Mouse (Mus musculus): ENCODE data around the gene Mrgpra1. TPM values are rescaled to one million over a fixed set of nuclear protein-coding genes. Genes with fewer than 3 reads are reported as not detected.
"Not testable (repeated sequence)": the region's sequence is repeated elsewhere in the genome, so short reads cannot be mapped to it uniquely, and the experiment has no call there.

Mrgpra1 gene
- not detected in 2 replicates for polyA plus RNA-seq (2012; rRNA removed)

GRCm38 (mm10) chr7:47354140-47354539 lies at the start of gene Mrgpra1:
Gene Mrgpra1 (minus strand): TSS chr7:47354240.
- Histone ChIP-seq H3K4me1 (ENCODE audit: control insufficient read depth, insufficient read depth, insufficient read length) (no peaks in the 10 kb centered on the region), H3K27me3 (ENCODE audit: control insufficient read depth, insufficient read depth, low read length) (no peaks in the 10 kb centered on the region), H3K36me3 (ENCODE audit: control insufficient read depth, insufficient read depth, low read length) (no peaks in the 10 kb centered on the region), H3K4me3 (ENCODE audit: extremely low read depth, insufficient read depth, insufficient read length) (no peak within 1 kb of the TSS), H3K27ac (ENCODE audit: insufficient read depth, low read length) (no peak within 1 kb of the TSS)
- TF ChIP-seq POLR2A (IDR thresholded peaks at IDR 0.05; ENCODE audit: low read depth, low read length) (no peak), CTCF (IDR thresholded peaks at IDR 0.05; ENCODE audit: extremely low read depth, insufficient read depth, insufficient read length, insufficient replicate concordance) (no peak)
- no peak for DNase-seq (ENCODE audit: low read depth in 1 of 2, low spot score in 2 of 2)
- whole genome bisulfite sequencing: 33% methylated on average over 1 of the region's 1 CpGs

GRCm38 (mm10) chr7:47401125-47401524 lies 47.1 kb upstream of the Mrgpra1 start:
- TF ChIP-seq POLR2A (IDR thresholded peaks at IDR 0.05; ENCODE audit: low read depth, low read length) (no peak), CTCF (IDR thresholded peaks at IDR 0.05; ENCODE audit: extremely low read depth, insufficient read depth, insufficient read length, insufficient replicate concordance) (no peak)
- no peaks in the 10 kb centered on the region for H3K36me3 ChIP-seq (ENCODE audit: control insufficient read depth, insufficient read depth, low read length)
- DNase-seq (ENCODE audit: low read depth in 1 of 2, low spot score in 2 of 2): no peak
- no peaks in the 10 kb centered on the region for H3K4me1 ChIP-seq (ENCODE audit: control insufficient read depth, insufficient read depth, insufficient read length)
- H3K4me3 ChIP-seq (ENCODE audit: extremely low read depth, insufficient read depth, insufficient read length): no peak overlapping the region
- H3K27ac ChIP-seq (ENCODE audit: insufficient read depth, low read length): no peak overlapping the region
- H3K27me3 ChIP-seq (ENCODE audit: control insufficient read depth, insufficient read depth, low read length): no peaks in the 10 kb centered on the region

GRCm38 (mm10) chr7:47348421-47348820 lies 5.6 kb downstream of the Mrgpra1 start:
- whole genome bisulfite sequencing: 58% methylated on average over 3 of the region's 3 CpGs

DNA sequence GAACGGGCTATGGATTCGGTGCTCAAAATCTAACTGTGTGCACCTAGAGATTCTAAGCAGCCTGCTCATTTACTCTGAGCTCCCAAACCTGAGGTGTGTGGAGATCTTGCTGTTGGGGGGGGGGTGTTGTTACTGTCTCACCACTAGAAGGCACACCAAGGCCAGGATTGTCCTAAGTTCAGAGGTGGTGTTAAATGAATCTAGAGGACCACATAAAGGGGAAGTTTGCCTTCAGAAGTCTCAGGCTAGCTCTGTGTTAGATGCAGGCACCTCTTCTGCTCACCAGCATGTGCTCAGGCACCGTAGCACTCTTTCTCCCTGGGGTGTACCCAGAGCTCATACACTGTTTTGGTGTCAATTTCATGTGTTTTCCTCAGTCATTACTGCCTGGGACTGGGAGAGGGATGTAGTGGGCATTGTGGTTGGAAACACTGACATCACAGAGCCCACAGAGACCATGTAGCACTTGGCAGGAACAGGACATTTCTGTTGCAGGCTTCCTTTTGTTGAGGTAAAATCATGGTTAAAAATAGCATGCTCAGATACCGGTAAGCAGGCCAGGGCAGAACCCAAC lies 8.0 kb downstream of the Mrgpra1 start:
- Histone ChIP-seq H3K36me3 (ENCODE audit: control insufficient read depth, insufficient read depth, low read length) (no peaks in the 10 kb centered on the region), H3K27me3 (ENCODE audit: control insufficient read depth, insufficient read depth, low read length) (no peaks in the 10 kb centered on the region), H3K27ac (ENCODE audit: insufficient read depth, low read length) (no peak overlapping the region), H3K4me1 (ENCODE audit: control insufficient read depth, insufficient read depth, insufficient read length) (no peaks in the 10 kb centered on the region), H3K4me3 (ENCODE audit: extremely low read depth, insufficient read depth, insufficient read length) (no peak overlapping the region)
- WGBS: 59% methylated on average over 4 of the region's 4 CpGs
- no peak for DNase-seq (ENCODE audit: low read depth in 1 of 2, low spot score in 2 of 2)
- TF ChIP-seq CTCF (IDR thresholded peaks at IDR 0.05; ENCODE audit: extremely low read depth, insufficient read depth, insufficient read length, insufficient replicate concordance) (no peak), POLR2A (IDR thresholded peaks at IDR 0.05; ENCODE audit: low read depth, low read length) (no peak)

More at GRCm38 (mm10) chr7:47348421-47348820, 5.6 kb downstream of the Mrgpra1 start:
- Histone ChIP-seq H3K27ac (ENCODE audit: insufficient read depth, low read length) (no peak overlapping the region), H3K4me1 (ENCODE audit: control insufficient read depth, insufficient read depth, insufficient read length) (no peaks in the 10 kb centered on the region), H3K4me3 (ENCODE audit: extremely low read depth, insufficient read depth, insufficient read length) (no peak overlapping the region), H3K36me3 (ENCODE audit: control insufficient read depth, insufficient read depth, low read length) (no peaks in the 10 kb centered on the region), H3K27me3 (ENCODE audit: control insufficient read depth, insufficient read depth, low read length) (no peaks in the 10 kb centered on the region)
- DNase-seq (ENCODE audit: low read depth in 1 of 2, low spot score in 2 of 2): no peak
- no peak for TF ChIP-seq CTCF (IDR thresholded peaks at IDR 0.05; ENCODE audit: extremely low read depth, insufficient read depth, insufficient read length, insufficient replicate concordance)
- TF ChIP-seq POLR2A (IDR thresholded peaks at IDR 0.05; ENCODE audit: low read depth, low read length): no peak

- H3K4me1 ChIP-seq (ENCODE audit: control insufficient read depth, insufficient read depth, insufficient read length); DNase-seq (ENCODE audit: low read depth in 1 of 2, low spot score in 2 of 2); H3K27ac ChIP-seq (ENCODE audit: insufficient read depth, low read length); H3K4me3 ChIP-seq (ENCODE audit: extremely low read depth, insufficient read depth, insufficient read length); H3K27me3 ChIP-seq (ENCODE audit: control insufficient read depth, insufficient read depth, low read length); H3K36me3 ChIP-seq (ENCODE audit: control insufficient read depth, insufficient read depth, low read length): not testable (repeated sequence)
- WGBS: 59% methylated on average over 3 of the region's 3 CpGs
Observed at GRCm38 (mm10) chr7:47341887-47342286, 12.2 kb downstream of the Mrgpra1 start.

GRCm38 (mm10) chr7:47341389-47341788 lies 12.7 kb downstream of the Mrgpra1 start:
- not testable (repeated sequence) for H3K36me3 ChIP-seq (ENCODE audit: control insufficient read depth, insufficient read depth, low read length); H3K27ac ChIP-seq (ENCODE audit: insufficient read depth, low read length); H3K4me3 ChIP-seq (ENCODE audit: extremely low read depth, insufficient read depth, insufficient read length); DNase-seq (ENCODE audit: low read depth in 1 of 2, low spot score in 2 of 2); H3K27me3 ChIP-seq (ENCODE audit: control insufficient read depth, insufficient read depth, low read length); H3K4me1 ChIP-seq (ENCODE audit: control insufficient read depth, insufficient read depth, insufficient read length)
- 44% methylated on average over 3 of the region's 3 CpGs for WGBS

DNA sequence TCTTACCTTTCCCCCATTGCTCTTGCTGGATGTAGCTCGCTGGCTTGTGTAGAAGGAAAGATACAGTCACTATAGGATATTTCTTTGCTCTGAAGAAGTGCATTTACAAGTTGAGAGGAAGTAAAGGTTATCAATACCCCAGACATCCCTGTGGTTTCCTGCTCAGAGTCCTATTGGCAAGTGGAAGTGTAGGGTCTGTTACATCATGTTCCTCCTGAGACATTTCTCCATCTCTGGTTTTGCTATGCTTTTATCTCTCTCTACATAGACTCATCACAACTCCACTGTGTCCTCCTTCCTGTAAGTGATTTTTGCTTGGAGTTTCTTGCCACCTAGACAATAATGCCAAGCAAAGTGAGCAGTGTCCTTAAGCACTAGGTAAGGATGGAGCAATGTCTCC lies 35.7 kb downstream of the Mrgpra1 start:
- Histone ChIP-seq H3K27me3 (ENCODE audit: control insufficient read depth, insufficient read depth, low read length) (no peaks in the 10 kb centered on the region), H3K27ac (ENCODE audit: insufficient read depth, low read length) (no peak overlapping the region), H3K4me3 (ENCODE audit: extremely low read depth, insufficient read depth, insufficient read length) (no peak overlapping the region), H3K36me3 (ENCODE audit: control insufficient read depth, insufficient read depth, low read length) (no peaks in the 10 kb centered on the region), H3K4me1 (ENCODE audit: control insufficient read depth, insufficient read depth, insufficient read length) (no peaks in the 10 kb centered on the region)
- TF ChIP-seq POLR2A (IDR thresholded peaks at IDR 0.05; ENCODE audit: low read depth, low read length) (no peak), CTCF (IDR thresholded peaks at IDR 0.05; ENCODE audit: extremely low read depth, insufficient read depth, insufficient read length, insufficient replicate concordance) (no peak)
- no peak for DNase-seq (ENCODE audit: low read depth in 1 of 2, low spot score in 2 of 2)
- WGBS: 61% methylated on average over 1 of the region's 1 CpGs
